Comparison of ENCODE assay signal across 8 mouse cellular contexts in the genomic region with DNA sequence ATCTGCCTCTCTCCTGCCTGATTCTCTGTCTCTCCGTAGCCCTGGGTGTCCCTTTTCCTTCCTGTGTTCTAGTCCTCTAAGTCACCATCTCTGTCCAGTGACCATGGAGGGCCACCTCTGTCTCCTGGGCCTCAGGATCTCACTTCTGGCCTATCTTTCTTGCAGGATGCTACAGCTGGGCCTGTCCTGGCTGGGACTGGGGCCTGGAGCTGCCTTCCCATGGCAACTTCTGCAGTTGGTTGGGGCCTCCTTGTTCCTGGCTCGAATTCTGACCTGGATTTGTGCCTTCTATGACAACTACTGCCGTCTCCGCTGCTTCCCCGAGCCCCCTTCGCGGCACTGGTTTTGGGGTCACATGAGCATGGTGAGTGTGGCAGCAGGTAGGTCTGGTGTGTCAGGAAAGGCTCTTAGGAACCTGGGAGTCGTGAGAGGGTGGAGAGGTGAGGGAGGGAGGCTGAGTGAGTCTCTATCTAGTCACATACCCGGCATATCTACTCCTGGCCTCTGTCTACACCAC. TPM values are rescaled to one million over a fixed set of nuclear protein-coding genes. Genes with fewer than 3 reads are reported as not detected.
DNase-seq lines count a peak whose midpoint lies in the region; ATAC-seq and TF ChIP-seq lines count a peak whose summit lies in the region.

No protein-coding gene starts in this region.

- TF ChIP-seq CTCF in heart, postnatal 0 days (IDR thresholded peaks at IDR 0.05; ENCODE audit: low read depth), result no peak

- H3K4me2 ChIP-seq in heart, postnatal 0 days (ENCODE audit: low read depth, low read length), result peak overlapping the region; percentile 89
- H3K4me2 ChIP-seq in liver, embryonic 12.5 days, result peak overlapping the region; percentile 76
- peak overlapping the region; percentile 63 for H3K4me2 ChIP-seq in stomach, embryonic 16.5 days (ENCODE audit: low read depth, low read length)

- H3K27ac ChIP-seq in heart, embryonic 10.5 days, result peak overlapping the region; percentile 88
- peak overlapping the region; percentile 87 for H3K27ac ChIP-seq in heart, postnatal 0 days (ENCODE audit: low read depth)
- H3K27ac ChIP-seq in liver, embryonic 12.5 days, result no peak overlapping the region
- peak overlapping the region; percentile 47 for H3K27ac ChIP-seq in stomach, embryonic 16.5 days (ENCODE audit: low read length)

- peak overlapping the region; percentile 62 for H3K9ac ChIP-seq in heart, postnatal 0 days (replicated peaks; ENCODE audit: low read depth, low read length)
- H3K9ac ChIP-seq in liver, embryonic 12.5 days, result peak overlapping the region; percentile 50; the same call in 1 of the 2 replicates
- H3K9ac ChIP-seq in stomach, embryonic 16.5 days (ENCODE audit: low read length), result peak overlapping the region; percentile 72

- peaks cover 18% of the 10 kb centered on the region for H3K4me1 ChIP-seq in heart, embryonic 10.5 days
- H3K4me1 ChIP-seq in heart, postnatal 0 days (ENCODE audit: control insufficient read depth, insufficient read depth), result peaks cover 8% of the 10 kb centered on the region; the same call in 1 of the 2 replicates
- peaks cover 22% of the 10 kb centered on the region for H3K4me1 ChIP-seq in liver, embryonic 12.5 days
- H3K4me1 ChIP-seq in stomach, embryonic 16.5 days (ENCODE audit: control insufficient read depth, insufficient read depth, low read length), result 0 out of 2 replicates have a peak, but pooled peaks cover 6% of the 10 kb centered on the region

- no peaks in the 10 kb centered on the region for H3K9me3 ChIP-seq in heart, embryonic 10.5 days
- no peaks in the 10 kb centered on the region for H3K9me3 ChIP-seq in heart, postnatal 0 days (replicated peaks; ENCODE audit: control insufficient read depth, low read length)
- no peaks in the 10 kb centered on the region for H3K9me3 ChIP-seq in liver, embryonic 12.5 days (replicated peaks)
- H3K9me3 ChIP-seq in stomach, embryonic 16.5 days (replicated peaks; ENCODE audit: control insufficient read depth, low read length), result no peaks in the 10 kb centered on the region

- peak overlapping the region; percentile 64 for H3K4me3 ChIP-seq in heart, embryonic 10.5 days
- peak overlapping the region; percentile 56 for H3K4me3 ChIP-seq in heart, postnatal 0 days (ENCODE audit: low read depth, low read length)
- peak overlapping the region; percentile 56 for H3K4me3 ChIP-seq in liver, embryonic 12.5 days
- peak overlapping the region; percentile 55 for H3K4me3 ChIP-seq in stomach, embryonic 16.5 days (replicated peaks; ENCODE audit: low read length)

- ATAC-seq in heart, postnatal 0 days (ENCODE audit: insufficient read depth, low read depth), result 0 out of 2 replicates have a peak, but pooled peaks have one; percentile 13
- ATAC-seq in liver, embryonic 12.5 days, result 0 out of 2 replicates have a peak, but pooled peaks have one; percentile 15
- ATAC-seq in stomach, embryonic 16.5 days (ENCODE audit: insufficient read depth, low FRiP score), result peak; percentile 43; the same call in 1 of the 2 replicates

- DNase-seq in heart, embryonic 10.5 days (ENCODE audit: low spot score), result no peak
- DNase-seq in heart, postnatal 4 days, result no peak
- DNase-seq in MN1 (ENCODE audit: low spot score), result peak; percentile 32
- DNase-seq in heart, postnatal 0 days (ENCODE audit: low spot score), result no peak
- no peak for DNase-seq in spleen, postnatal 36 days (ENCODE audit: low spot score in 2 of 2)
- no peak for DNase-seq in thymus, postnatal 4 days

- no peaks in the 10 kb centered on the region for H3K27me3 ChIP-seq in heart, embryonic 10.5 days (ENCODE audit: insufficient read depth, poor library complexity, severe bottlenecking)
- H3K27me3 ChIP-seq in heart, postnatal 0 days (ENCODE audit: control insufficient read depth, insufficient read depth, low read length), result no peaks in the 10 kb centered on the region
- H3K27me3 ChIP-seq in liver, embryonic 12.5 days (replicated peaks), result no peaks in the 10 kb centered on the region; the same call in 1 of the 2 replicates
- no peaks in the 10 kb centered on the region for H3K27me3 ChIP-seq in stomach, embryonic 16.5 days (ENCODE audit: control insufficient read depth, insufficient read depth, low read length)

- peaks cover 4% of the 10 kb centered on the region; the same call in 1 of the 2 replicates for H3K36me3 ChIP-seq in heart, embryonic 10.5 days
- H3K36me3 ChIP-seq in heart, postnatal 0 days (replicated peaks; ENCODE audit: control insufficient read depth, insufficient read depth, low read length), result 0 out of 2 replicates have a peak, but pooled peaks cover 4% of the 10 kb centered on the region
- H3K36me3 ChIP-seq in liver, embryonic 12.5 days, result no peaks in the 10 kb centered on the region
- no peaks in the 10 kb centered on the region for H3K36me3 ChIP-seq in stomach, embryonic 16.5 days (ENCODE audit: control insufficient read depth, insufficient read depth, low read length)

- TF ChIP-seq EP300 in heart, postnatal 0 days (IDR thresholded peaks at IDR 0.05; ENCODE audit: low read depth), result no peak

- WGBS in heart, embryonic 10.5 days, result 39% methylated on average over 9 of the region's 9 CpGs
- WGBS in heart, postnatal 0 days, result 39% methylated on average over 9 of the region's 9 CpGs
- WGBS in liver, embryonic 12.5 days (ENCODE audit: insufficient replicate concordance), result 51% methylated on average over 9 of the region's 9 CpGs
- 43% methylated on average over 9 of the region's 9 CpGs for WGBS in stomach, embryonic 16.5 days

RNA-seq across cellular contexts. Expression of a gene that starts 0.9 kb away (rescaled TPM):
- 4.1 and 4.9 TPM in 2 replicates for polyA plus RNA-seq in heart, embryonic 10.5 days (2016; fragmentation: Nextera tagmentation; extraction: Ambion mirVana)
- total RNA-seq in heart, postnatal 4 days (2021), result 1 to 10 TPM; 8.0 to 9.1 TPM
- total RNA-seq in heart, postnatal 0 days (2014; rRNA removed; ENCODE audit: low replicate concordance), result 5.0 and 16.1 TPM in 2 replicates
- polyA plus RNA-seq in heart, postnatal 0 days (2015; fragmentation: Nextera tagmentation; extraction: Ambion mirVana), result 5.9 and 6.1 TPM in 2 replicates
- polyA plus RNA-seq in liver, embryonic 12.5 days (2016; fragmentation: Nextera tagmentation; extraction: Ambion mirVana), result 0.91 and 0.96 TPM in 2 replicates
- 7.2 and 7.5 TPM in 2 replicates for polyA plus RNA-seq in stomach, embryonic 16.5 days (2015; fragmentation: Nextera tagmentation; extraction: Ambion mirVana)

RNA-seq across cellular contexts. Expression of a gene that starts 29.6 kb away (rescaled TPM):
- polyA plus RNA-seq in heart, embryonic 10.5 days (2016; fragmentation: Nextera tagmentation; extraction: Ambion mirVana), result 15.8 and 18.3 TPM in 2 replicates
- 10 to 100 TPM; 11.9 to 15.3 TPM for total RNA-seq in heart, postnatal 4 days (2021)
- total RNA-seq in heart, postnatal 0 days (2014; rRNA removed; ENCODE audit: low replicate concordance), result 17.6 and 18.7 TPM in 2 replicates
- polyA plus RNA-seq in heart, postnatal 0 days (2015; fragmentation: Nextera tagmentation; extraction: Ambion mirVana), result 15.8 and 16.2 TPM in 2 replicates
- 5.2 and 5.6 TPM in 2 replicates for polyA plus RNA-seq in liver, embryonic 12.5 days (2016; fragmentation: Nextera tagmentation; extraction: Ambion mirVana)
- 26.4 and 28.7 TPM in 2 replicates for polyA plus RNA-seq in stomach, embryonic 16.5 days (2015; fragmentation: Nextera tagmentation; extraction: Ambion mirVana)

RNA-seq across cellular contexts. Expression of a gene that starts 54.3 kb away (rescaled TPM):
- polyA plus RNA-seq in heart, embryonic 10.5 days (2016; fragmentation: Nextera tagmentation; extraction: Ambion mirVana), result 0.37 TPM in 1 of 2 replicates, not detected in the other
- under 1 TPM; 0.17 to 0.43 TPM for total RNA-seq in heart, postnatal 4 days (2021)
- total RNA-seq in heart, postnatal 0 days (2014; rRNA removed; ENCODE audit: low replicate concordance), result 0.23 and 4.0 TPM in 2 replicates
- polyA plus RNA-seq in heart, postnatal 0 days (2015; fragmentation: Nextera tagmentation; extraction: Ambion mirVana), result 0.14 and 0.16 TPM in 2 replicates
- polyA plus RNA-seq in liver, embryonic 12.5 days (2016; fragmentation: Nextera tagmentation; extraction: Ambion mirVana), result 0.32 and 0.50 TPM in 2 replicates
- polyA plus RNA-seq in stomach, embryonic 16.5 days (2015; fragmentation: Nextera tagmentation; extraction: Ambion mirVana), result 26.2 and 42.6 TPM in 2 replicates

Comparison
In these comparisons a context has a peak if more than half of its experiments do, and no peak if none do; other contexts are left out.
1. RNA of a gene that starts 54.3 kb away (polyA plus RNA-seq): 26.2 to 42.6 TPM in stomach, embryonic 16.5 days; 0.32 to 0.50 TPM in liver, embryonic 12.5 days, 0.14 to 0.16 TPM in heart, postnatal 0 days and 0.37 TPM in heart, embryonic 10.5 days; every median in the first group is over 10 times any median in the second.
2. Peak in every context shown above with its lines, with median percentiles within 50 percentile points of each other: H3K4me3 ChIP-seq, ATAC-seq, H3K4me2 ChIP-seq and H3K9ac ChIP-seq.